ENCODE assay signal across 12 mouse cellular contexts in the genomic region with DNA sequence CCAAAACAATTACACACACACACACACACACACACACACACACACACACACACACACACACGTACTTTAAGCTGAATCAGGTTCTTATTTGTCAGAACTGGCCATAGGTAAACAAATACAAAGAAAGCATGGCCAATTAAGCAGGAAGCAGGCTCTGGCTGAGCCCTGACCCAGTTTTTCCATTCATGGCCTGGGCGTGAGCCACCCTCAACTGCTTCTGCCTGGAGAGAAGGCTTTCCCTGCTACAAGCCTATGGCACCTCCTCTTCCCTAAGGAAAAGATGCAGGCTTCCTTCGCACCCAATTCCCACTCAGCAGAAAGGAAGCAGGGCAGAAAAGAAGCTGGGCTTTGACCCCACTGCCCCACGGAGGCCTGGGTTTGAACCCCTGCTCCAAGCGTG.
A peak's percentile ranks its signal among the peaks of the same experiment; 100 is the strongest.
DNase-seq lines count a peak whose midpoint lies in the region; ATAC-seq lines count a peak whose summit lies in the region.
"Had no signal": no experiment of that assay in that cellular context is flagged by ENCODE, and none has a peak within 500 bp of the region (broad histone marks: within the 10 kb centered on the region; RNA-seq: fewer than 3 reads in every experiment).

No protein-coding gene starts in this region.

- 0 out of 2 replicates have a peak overlapping the region, but pooled peaks have one; percentile 39 for H3K27ac ChIP-seq in heart, embryonic 12.5 days (ENCODE audit: poor library complexity, severe bottlenecking)
- no peak overlapping the region for H3K27ac ChIP-seq in intestine, embryonic 15.5 days
- no peak overlapping the region for H3K27ac ChIP-seq in hindbrain, embryonic 11.5 days (ENCODE audit: low read depth, low read length)
- H3K27ac ChIP-seq: hindbrain, embryonic 12.5 days; left cerebral cortex, adult 2 months had no signal

- 0 out of 2 replicates have a peak, but pooled peaks cover 5% of the 10 kb centered on the region for H3K9me3 ChIP-seq in heart, embryonic 12.5 days (replicated peaks)
- H3K9me3 ChIP-seq in intestine, embryonic 15.5 days, result no peaks in the 10 kb centered on the region
- H3K9me3 ChIP-seq in hindbrain, embryonic 11.5 days (ENCODE audit: control insufficient read depth, low read length), result no peaks in the 10 kb centered on the region
- H3K9me3 ChIP-seq: hindbrain, embryonic 12.5 days had no signal

- peak; percentile 59 to 70 for DNase-seq in cerebellum, adult 18-20 months
- DNase-seq in urinary bladder, postnatal 14 days (ENCODE audit: low spot score), result peak; percentile 62
- no peak for DNase-seq in urinary bladder, postnatal 4 days (ENCODE audit: low spot score in 2 of 2)
- DNase-seq in hindbrain, embryonic 11.5 days (ENCODE audit: low spot score), result no peak
- no peak for DNase-seq in layer of hippocampus, adult 11-12 months (ENCODE audit: low spot score)
- DNase-seq: kidney, postnatal 10 days; liver, postnatal 0 days had no signal

- no peak overlapping the region for H3K4me3 ChIP-seq in heart, embryonic 12.5 days
- no peak overlapping the region for H3K4me3 ChIP-seq in intestine, embryonic 15.5 days (replicated peaks)
- no peak overlapping the region for H3K4me3 ChIP-seq in hindbrain, embryonic 11.5 days (ENCODE audit: low read depth, low read length)
- H3K4me3 ChIP-seq: hindbrain, embryonic 12.5 days; left cerebral cortex, adult 2 months had no signal

- no peak for ATAC-seq in cerebellum, adult (ENCODE audit: insufficient number of reproducible peaks, low FRiP score, low TSS enrichment)
- ATAC-seq in heart, embryonic 12.5 days (ENCODE audit: insufficient number of reproducible peaks, low FRiP score), result 0 out of 2 replicates have a peak, but pooled peaks have one; percentile 40
- ATAC-seq in intestine, embryonic 15.5 days, result no peak
- no peak for ATAC-seq in hindbrain, embryonic 11.5 days (ENCODE audit: low FRiP score)
- ATAC-seq: liver, postnatal 0 days had no signal

- H3K27me3 ChIP-seq in heart, embryonic 12.5 days (replicated peaks), result no peaks in the 10 kb centered on the region
- H3K27me3 ChIP-seq in intestine, embryonic 15.5 days (replicated peaks), result no peaks in the 10 kb centered on the region
- H3K27me3 ChIP-seq in hindbrain, embryonic 11.5 days (ENCODE audit: control insufficient read depth, insufficient read depth, low read length), result no peaks in the 10 kb centered on the region
- H3K27me3 ChIP-seq: hindbrain, embryonic 12.5 days had no signal

- no peak overlapping the region for H3K4me2 ChIP-seq in heart, embryonic 12.5 days
- H3K4me2 ChIP-seq in intestine, embryonic 15.5 days (replicated peaks), result no peak overlapping the region
- no peak overlapping the region for H3K4me2 ChIP-seq in hindbrain, embryonic 11.5 days (replicated peaks; ENCODE audit: low read depth, low read length)
- H3K4me2 ChIP-seq: hindbrain, embryonic 12.5 days had no signal

- H3K4me1 ChIP-seq in heart, embryonic 12.5 days (replicated peaks), result peaks cover 67% of the 10 kb centered on the region
- H3K4me1 ChIP-seq in intestine, embryonic 15.5 days (replicated peaks), result peaks cover 49% of the 10 kb centered on the region
- no peaks in the 10 kb centered on the region; the same call in 1 of the 2 replicates for H3K4me1 ChIP-seq in hindbrain, embryonic 11.5 days (replicated peaks; ENCODE audit: control insufficient read depth, insufficient read depth, low read length)

- H3K9ac ChIP-seq in heart, embryonic 12.5 days, result no peak overlapping the region
- H3K9ac ChIP-seq in intestine, embryonic 15.5 days, result no peak overlapping the region
- H3K9ac ChIP-seq in hindbrain, embryonic 11.5 days (ENCODE audit: low read depth, low read length), result no peak overlapping the region
- H3K9ac ChIP-seq: hindbrain, embryonic 12.5 days; liver, postnatal 0 days had no signal

- WGBS in heart, embryonic 12.5 days, result 68% methylated on average over 5 of the region's 5 CpGs
- 78% methylated on average over 5 of the region's 5 CpGs for WGBS in intestine, embryonic 15.5 days
- 85% methylated on average over 5 of the region's 5 CpGs for WGBS in hindbrain, embryonic 11.5 days

- H3K36me3 ChIP-seq in heart, embryonic 12.5 days, result no peaks in the 10 kb centered on the region
- no peaks in the 10 kb centered on the region for H3K36me3 ChIP-seq in intestine, embryonic 15.5 days
- no peaks in the 10 kb centered on the region for H3K36me3 ChIP-seq in hindbrain, embryonic 11.5 days (ENCODE audit: control insufficient read depth, insufficient read depth, low read length)
- H3K36me3 ChIP-seq: hindbrain, embryonic 12.5 days had no signal

Comparison
In these comparisons a context has a peak if more than half of its experiments do, and no peak if none do; other contexts are left out.
1. DNase-seq: peak in cerebellum, adult 18-20 months (2 of 2) and urinary bladder, postnatal 14 days (single experiment); none in urinary bladder, postnatal 4 days (0 of 2), hindbrain, embryonic 11.5 days (single experiment) and layer of hippocampus, adult 11-12 months (single experiment).